Mouse (Mus musculus): Measurements from ENCODE around the gene Col6a2.

Col6a2 gene

GRCm38 (mm10) chr10:76636026-76636425 is 12.6 kb upstream of the Col6a2 start:
- CTCF ChIA-PET, result no interaction called here

- CTCF ChIA-PET, result no interaction called here
Measured at GRCm38 (mm10) chr10:76634584-76634983, 11.2 kb upstream of the Col6a2 start.

- CTCF ChIA-PET, result no interaction called here
Measured at GRCm38 (mm10) chr10:76634094-76634571, 10.7 kb upstream of the Col6a2 start.

- CTCF ChIA-PET, result interaction anchor here (0.6 kb wide), 1 partner anchor 10 kb away, joined by 5 read pairs; no protein-coding TSS in a partner anchor
Measured at GRCm38 (mm10) chr10:76632630-76633029, 9.2 kb upstream of the Col6a2 start.

GRCm38 (mm10) chr10:76630657-76631056 is 7.2 kb upstream of the Col6a2 start:
- CTCF ChIA-PET, result no interaction called here

GRCm38 (mm10) chr10:76627714-76628113 is 4.3 kb upstream of the Col6a2 start:
- CTCF ChIA-PET, result no interaction called here

- CTCF ChIA-PET, result no interaction called here
Measured at GRCm38 (mm10) chr10:76624903-76625302, 1.5 kb upstream of the Col6a2 start.

- CTCF ChIA-PET, result no interaction called here
Measured at GRCm38 (mm10) chr10:76623734-76624133, 304 bp upstream of the Col6a2 start.

GRCm38 (mm10) chr10:76622411-76622810 is 1.0 kb downstream of the Col6a2 start:
- CTCF ChIA-PET, result interaction anchor here (0.6 kb wide), 1 partner anchor 9 kb away, joined by 5 read pairs; no protein-coding TSS in a partner anchor

- CTCF ChIA-PET, result no interaction called here
Measured at GRCm38 (mm10) chr10:76612473-76612872, 11.0 kb downstream of the Col6a2 start.

GRCm38 (mm10) chr10:76602690-76603089 is 20.7 kb downstream of the Col6a2 start:
- CTCF ChIA-PET, result no interaction called here

- CTCF ChIA-PET, result no interaction called here
Measured at GRCm38 (mm10) chr10:76596338-76596737, 27.1 kb downstream of the Col6a2 start.

GRCm38 (mm10) chr10:76590197-76590596 is 33.2 kb downstream of the Col6a2 start:
- CTCF ChIA-PET, result no interaction called here

- CTCF ChIA-PET, result no interaction called here
Measured at GRCm38 (mm10) chr10:76586190-76586589, 37.2 kb downstream of the Col6a2 start.

- CTCF ChIA-PET, result interaction anchor here (0.6 kb wide), 1 partner anchor 570 kb away, joined by 11 read pairs; no protein-coding TSS in a partner anchor
Measured at GRCm38 (mm10) chr10:76584138-76584537, 39.3 kb downstream of the Col6a2 start.

GRCm38 (mm10) chr10:76576920-76577319 is 46.5 kb downstream of the Col6a2 start:
- CTCF ChIA-PET, result no interaction called here

GRCm38 (mm10) chr10:76575374-76575773 is 48.1 kb downstream of the Col6a2 start, which contains the start of gene Ftcd:
TSS of gene Ftcd (plus strand) at chr10:76575648.
- CTCF ChIA-PET, result no interaction called here

GRCm38 (mm10) chr10:76572151-76572550 is 51.3 kb downstream of the Col6a2 start:
- CTCF ChIA-PET, result no interaction called here

GRCm38 (mm10) chr10:76571070-76571469 is 52.4 kb downstream of the Col6a2 start:
- CTCF ChIA-PET, result no interaction called here

GRCm38 (mm10) chr10:76569996-76570685 is 53.3 kb downstream of the Col6a2 start:
- CTCF ChIA-PET, result interaction anchor here (0.6 kb wide), 1 partner anchor 174 kb away, joined by 7 read pairs; no protein-coding TSS in a partner anchor

GRCm38 (mm10) chr10:76561972-76562371 is 61.5 kb downstream of the Col6a2 start, which contains the start of gene Spatc1l:
TSS of gene Spatc1l (plus strand) at chr10:76562272.
- CTCF ChIA-PET, result no interaction called here

GRCm38 (mm10) chr10:76554061-76554460 is 69.4 kb downstream of the Col6a2 start:
- CTCF ChIA-PET, result no interaction called here

- CTCF ChIA-PET, result no interaction called here
Measured at GRCm38 (mm10) chr10:76551556-76551955, 71.9 kb downstream of the Col6a2 start.

GRCm38 (mm10) chr10:76550458-76550857 is 73.0 kb downstream of the Col6a2 start:
- CTCF ChIA-PET, result no interaction called here
